Mouse (Mus musculus): ENCODE measurements around the gene Duox2.
A peak's percentile ranks its signal among the peaks of the same experiment; 100 is the strongest.

The Duox2 gene

DNA sequence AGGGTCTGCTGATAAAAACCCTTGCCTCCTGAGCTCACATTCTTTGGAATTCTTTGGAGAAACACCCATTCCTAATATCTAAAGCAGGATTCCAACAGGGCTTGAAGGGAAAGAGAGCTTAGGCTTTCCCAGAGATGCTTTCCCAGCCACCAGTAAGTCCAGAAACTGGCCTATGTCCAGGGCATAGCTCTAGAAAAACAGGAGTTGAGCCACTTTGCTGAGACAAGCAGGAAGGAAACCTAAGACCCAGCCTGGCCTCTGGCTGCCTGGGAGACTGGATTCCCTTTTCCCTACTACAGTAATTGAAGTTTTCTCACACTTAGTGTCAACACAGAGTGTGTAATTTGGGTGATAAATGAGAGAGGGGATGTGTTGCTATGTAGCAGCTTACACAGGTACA, 61.9 kb downstream of the Duox2 start:
- DNase-seq, result no peak

DNA sequence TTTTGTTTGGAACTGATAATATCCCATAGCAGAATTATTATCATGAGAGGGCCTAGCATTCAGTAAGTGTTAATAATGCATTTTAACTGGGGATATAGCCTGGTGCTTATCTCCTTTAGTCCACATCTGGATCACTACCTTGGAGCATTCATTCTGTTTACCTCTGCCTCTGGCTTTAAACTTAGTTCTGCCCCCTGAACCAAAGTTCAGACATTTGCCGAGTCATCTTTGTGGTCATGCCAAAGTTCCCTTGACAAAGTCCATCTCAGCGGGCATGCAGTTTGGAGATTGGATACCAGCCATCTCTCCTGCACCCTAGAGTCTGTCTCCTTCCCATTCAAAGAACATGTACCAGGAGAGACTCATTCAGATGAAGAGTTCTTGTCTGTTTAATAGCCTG, 62.8 kb downstream of the Duox2 start:
- no peak for DNase-seq

- DNase-seq, result peak; percentile 76
These were observed 63.5 kb downstream of the Duox2 start, which contains the start of gene Sord for GRCm38 (mm10) chr2:122234611-122235288. Gene Sord (plus strand): TSS chr2:122234749.

DNA sequence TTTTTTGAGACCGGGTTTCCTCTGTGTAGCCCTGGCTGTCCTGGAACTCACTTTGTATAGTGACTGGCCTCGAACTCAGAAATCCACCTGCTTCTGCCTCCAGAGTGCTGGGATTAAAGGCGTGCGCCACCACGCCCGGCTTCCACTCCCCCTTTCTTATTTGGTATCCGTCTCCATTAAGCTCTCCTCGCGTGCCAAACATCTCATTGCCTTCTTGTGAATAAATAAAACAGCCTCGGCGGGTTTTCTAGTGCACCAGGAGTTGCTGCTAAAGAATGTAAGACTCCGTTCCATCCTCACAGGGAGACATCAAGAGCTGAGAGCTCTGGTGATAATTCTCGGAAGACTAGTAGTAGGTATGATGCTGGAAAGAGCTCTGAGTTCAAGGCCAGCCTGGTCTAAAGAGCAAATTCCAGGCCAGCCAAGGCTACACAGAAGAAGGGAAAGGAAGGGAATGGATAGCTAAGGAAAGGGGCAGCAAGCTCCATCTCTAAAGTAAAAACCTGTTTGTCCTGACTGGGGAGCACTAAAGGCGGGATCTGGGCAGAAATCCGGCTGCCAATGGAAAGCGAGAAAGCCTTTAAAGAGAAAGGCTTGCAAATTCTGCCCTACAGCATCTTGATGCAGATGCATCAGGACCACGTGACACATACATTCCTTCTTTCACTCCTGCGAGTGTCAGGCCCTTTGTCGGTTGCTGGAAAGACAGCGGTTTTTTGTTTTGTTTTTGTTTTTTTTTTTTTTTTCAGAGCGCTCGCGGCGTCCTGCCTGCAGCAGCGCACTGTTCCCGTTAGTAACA, 64.3 kb downstream of the Duox2 start:
- peak; percentile 28 for DNase-seq

GRCm38 (mm10) chr2:122233341-122233740, 64.9 kb downstream of the Duox2 start:
- no peak for DNase-seq

- DNase-seq, result no peak
These were observed 66.6 kb downstream of the Duox2 start for GRCm38 (mm10) chr2:122231616-122232015.

GRCm38 (mm10) chr2:122230395-122230794, 67.9 kb downstream of the Duox2 start:
- DNase-seq, result no peak
